Mouse (Mus musculus) mesoderm, embryonic 11.5 days (tissue): ENCODE data around the gene Celf2.

Experiments
- DNase-seq: peaks from one replicate; pipeline ENCODE4 v3.0.0-alpha.2; 2012; ENCODE audit warnings: low read depth, low spot score

The Celf2 gene

DNA sequence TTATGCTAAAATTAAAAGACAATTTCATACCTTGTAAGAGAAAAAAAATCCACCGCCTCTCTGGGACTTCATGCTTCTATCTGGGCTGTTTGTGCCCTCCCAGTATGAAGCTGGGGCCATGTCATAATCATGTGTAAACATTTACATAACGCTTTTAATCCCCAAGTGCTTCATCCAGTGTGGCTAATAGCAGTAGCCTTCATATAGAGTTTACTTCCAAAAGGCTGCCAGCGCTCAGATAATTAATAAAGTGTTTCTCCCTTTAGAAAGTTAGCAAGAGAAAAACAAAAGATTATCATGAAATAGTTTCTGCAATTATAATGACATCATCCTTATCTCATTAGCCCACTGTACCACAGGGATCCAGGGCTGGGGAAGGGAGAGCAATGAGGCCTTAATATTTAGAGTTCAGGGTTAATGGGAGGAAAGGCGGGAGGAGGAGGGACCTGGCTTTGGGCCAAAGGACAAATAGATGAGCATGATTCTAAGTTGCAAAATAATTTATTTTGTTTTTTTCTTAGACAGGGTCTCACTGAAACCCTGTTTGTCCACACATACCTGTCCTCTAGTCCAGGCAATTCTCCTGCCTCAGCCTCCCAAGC is 425.8 kb downstream of the Celf2 start:
- DNase-seq = no peak

DNA sequence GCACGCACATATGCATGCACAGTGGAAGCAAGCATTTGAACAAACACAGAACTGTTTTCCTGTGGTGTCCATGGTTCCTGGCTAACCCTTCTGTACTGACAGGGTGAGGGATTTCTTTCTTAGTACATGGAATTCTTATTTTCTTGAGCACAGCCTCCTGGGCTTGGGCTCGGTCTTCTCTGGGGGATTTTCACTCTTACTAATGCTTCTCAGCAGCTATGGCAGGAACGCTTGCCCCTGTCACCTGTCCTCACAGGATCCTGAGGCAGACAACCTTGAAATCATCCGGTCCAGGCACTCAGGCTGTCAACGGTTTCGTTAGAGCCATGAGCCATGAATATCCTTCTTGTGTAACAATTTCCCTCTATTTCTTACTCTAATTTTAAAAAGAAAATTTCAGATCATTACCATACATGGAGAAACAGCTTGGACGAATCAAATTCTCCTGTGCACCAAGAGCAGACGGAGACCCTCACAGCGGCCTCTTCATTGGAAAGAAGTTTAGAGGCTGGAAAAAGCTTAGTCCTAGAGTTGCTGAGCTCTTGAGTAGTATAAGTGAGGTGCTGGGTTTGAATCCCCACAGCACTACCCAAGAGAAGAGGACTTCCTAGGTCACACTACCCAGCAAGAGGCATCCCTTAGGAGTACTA is 426.9 kb downstream of the Celf2 start:
- DNase-seq = no peak

DNA sequence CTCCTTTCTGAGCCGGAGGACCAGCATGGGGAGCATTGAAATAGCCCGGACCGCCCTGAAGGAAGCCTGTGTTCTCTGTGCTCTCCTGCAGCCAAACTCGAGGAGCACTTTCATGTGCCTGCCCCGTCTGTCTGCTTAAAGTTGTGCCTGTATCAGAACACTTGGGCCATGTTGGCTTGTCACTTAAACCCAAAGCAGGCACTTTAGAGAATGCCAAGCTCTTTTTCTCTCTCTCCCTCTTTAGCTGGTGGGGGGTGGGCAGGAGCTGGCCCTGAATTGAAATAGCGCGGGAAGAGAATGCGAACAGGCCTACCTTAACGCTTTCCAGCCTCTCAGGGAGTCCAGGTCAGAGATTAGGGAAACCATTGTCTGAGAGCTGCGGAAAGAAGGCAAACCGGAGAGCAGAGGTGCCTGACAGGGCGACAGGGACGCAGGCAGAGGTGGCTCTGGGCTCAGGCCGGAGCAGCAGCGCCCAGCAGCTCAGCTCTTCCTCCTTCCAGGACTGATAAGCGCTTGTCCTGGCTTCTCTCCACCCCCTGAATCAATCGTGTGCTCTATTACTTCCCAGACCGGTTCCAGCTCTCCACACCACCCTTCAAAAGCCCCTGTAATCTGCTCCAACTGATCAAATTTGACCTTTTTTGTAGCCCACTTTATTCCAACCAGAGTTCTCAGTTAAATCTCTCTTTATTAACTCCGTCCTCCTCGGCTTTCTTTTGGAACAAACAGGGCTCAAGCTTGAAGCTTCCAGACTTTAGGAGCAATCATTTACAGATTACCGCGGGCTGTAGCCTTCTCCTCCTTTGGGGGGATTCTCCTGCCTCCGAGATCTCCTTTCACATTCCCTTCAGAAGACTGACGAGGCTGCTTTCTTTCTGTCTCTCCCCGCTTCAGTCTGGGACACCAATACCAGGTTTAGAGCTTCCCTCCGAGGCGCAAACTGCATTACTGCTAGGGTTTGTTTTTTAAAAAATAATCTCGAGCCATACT is 428.3 kb downstream of the Celf2 start:
- no peak for DNase-seq

DNA sequence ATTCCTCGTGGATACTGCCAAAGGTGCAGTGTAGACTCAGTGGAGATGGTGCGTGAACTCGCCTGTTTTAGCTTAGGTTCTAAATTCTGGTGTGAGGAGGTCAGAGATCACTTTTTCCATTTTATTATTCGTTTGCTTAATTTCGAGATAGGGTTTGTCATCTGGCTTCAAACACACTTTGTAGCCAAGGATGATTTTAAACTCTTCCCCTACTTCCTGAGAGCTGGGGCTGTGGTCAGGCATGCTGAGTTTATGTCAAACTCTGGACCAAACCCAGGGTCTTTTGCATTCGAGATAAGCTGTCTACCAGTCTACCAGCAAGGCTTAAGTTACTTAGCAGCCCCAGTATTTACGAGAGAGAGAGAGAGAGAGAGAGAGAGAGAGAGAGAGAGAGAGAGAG is 429.3 kb downstream of the Celf2 start:
- DNase-seq = no peak

DNA sequence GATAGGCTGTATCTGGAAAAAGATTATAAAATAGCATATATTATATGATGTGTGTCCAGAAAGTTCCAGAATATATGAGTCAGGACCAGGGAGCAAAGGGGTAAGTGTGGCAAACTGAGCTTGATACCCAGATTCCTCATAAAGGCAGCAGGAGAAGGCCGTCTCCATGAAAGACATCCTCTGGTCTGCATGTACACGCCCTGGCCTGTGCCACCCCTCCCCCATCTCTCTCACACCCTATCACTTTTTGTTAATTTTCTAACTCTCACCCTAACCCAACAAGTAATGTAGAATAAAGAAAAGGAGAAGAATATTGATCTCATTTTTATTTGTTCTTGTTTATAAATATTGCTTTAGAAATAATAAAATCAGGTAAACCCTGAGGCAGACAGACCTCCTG is 430.0 kb downstream of the Celf2 start:
- no peak for DNase-seq

DNA sequence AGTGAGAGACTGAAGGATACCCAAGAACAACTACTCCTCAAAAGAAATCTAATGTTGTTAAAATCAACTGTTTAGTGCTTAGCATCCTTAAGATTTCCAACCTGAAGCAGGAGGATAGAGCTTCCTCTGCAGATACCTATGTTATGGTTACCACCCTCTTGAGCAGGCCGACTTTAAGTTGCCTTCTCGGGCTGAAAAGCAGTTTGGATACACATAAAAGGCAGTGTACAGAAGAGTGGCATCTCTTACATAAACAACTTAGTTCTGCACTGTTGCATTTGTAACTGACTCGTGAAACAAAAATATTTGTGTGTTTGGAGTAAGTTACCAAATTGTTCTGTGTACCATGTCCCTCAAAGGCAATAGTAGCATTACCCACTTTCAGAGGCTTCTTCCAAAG is 435.6 kb downstream of the Celf2 start:
- DNase-seq = no peak

DNA sequence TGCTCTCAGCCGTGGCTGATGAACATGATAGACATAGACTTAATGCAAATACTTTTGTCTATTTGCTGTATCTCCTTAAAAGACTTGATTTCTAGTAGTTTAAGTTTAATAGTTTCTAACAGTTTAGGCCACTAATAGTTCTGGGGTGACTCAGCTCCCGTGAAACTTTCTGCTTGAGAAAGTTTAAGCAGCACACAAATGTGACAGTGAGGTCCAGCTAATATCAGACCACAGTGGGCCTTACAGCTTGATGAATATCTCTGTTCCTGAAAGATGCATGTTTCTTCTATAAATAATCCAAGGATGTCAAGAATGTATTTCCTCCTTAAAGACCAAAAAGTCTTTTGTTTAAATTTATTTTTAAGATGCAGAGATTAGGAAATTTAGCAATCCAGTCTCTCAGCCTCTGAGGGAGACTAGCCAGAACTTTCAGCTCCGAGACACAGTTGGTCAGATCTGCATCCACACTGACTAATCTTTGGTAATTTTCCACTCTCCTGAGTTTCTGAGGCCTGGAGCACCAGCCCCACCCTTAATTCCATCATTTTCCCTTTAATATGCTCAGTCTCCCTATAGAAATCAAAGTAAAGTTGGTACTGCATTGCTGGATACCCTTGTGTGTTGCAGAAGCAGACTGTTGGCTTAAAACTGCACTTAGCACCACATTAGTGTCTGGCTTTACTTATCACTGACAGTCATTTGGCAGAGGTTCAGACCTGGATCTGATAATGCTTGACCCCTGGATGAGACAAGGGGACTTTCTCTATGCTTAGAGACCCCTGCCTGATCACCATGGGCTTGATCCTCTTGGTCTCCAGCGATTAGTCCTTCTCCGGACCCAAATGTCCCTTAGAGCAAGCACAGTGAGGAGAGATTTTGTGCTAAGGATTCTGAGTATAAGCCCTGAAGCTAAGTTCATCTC is 436.8 kb downstream of the Celf2 start:
- DNase-seq = no peak

DNA sequence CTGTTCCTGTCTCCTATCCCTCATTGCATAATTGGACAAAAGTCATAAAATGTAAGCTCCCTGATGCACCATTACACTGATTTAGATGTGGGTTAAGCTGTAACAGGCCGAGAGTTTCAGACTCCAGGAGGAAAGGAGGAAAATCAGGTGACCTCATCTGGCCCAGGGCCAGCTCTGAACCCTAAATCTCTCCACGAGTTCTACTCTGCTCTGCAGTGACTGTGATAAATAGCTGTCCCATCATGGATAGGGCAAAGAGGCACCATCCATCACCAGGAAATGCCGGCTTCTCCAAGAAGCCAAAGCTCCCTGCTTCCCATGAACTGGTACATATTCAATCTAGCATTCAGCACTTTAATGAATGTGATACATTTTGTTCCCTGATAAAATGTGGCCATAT is 439.9 kb downstream of the Celf2 start:
- peak; percentile 84 for DNase-seq

DNA sequence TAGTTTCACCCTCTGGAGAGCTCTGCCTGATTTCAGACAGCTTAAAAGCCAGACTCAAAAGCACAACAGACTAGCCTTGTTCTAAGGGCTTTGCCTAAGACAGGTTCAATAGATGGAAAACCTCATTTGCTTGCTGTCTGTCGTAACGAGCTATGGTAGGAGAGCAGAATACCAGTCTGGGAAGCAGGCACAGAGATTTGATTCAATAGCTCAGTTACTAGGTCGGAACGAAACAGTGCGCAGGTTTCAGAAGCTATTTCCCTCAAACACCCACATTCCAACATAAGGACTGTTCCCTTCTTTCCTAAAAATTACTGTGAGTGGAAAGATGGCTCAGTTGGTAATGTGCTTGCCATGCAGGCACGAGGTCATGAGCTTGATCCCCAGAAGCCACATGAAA is 441.1 kb downstream of the Celf2 start:
- no peak for DNase-seq

DNA sequence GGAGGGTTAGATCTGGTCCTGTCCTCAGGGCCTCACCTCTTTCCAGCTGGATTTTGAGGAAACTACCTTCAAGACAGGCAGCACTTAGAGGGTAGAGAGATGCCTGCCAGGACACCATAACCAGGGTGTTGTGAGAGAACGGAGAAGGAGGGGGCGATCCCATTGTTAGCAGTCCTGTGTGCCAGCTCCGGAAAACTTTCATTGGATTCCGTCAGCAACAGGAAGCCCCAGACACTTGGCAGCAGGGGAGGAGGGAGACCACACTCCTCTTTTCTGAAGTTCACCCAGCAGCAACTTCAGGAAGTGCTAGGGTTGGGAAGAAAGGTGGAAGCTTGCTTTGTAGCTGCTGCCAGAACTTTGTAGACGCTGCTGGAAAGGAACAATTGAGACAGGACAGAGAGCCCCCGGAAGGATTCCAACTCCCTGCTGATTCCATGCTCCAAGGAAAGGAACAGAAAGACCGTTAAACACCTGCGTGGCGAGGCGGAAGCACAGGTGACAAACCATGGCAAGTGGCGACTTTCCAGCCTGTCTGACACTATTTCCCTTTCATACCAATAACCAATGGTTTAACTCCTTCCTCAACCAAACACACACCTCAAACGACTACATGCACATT is 445.7 kb downstream of the Celf2 start:
- DNase-seq = no peak

DNA sequence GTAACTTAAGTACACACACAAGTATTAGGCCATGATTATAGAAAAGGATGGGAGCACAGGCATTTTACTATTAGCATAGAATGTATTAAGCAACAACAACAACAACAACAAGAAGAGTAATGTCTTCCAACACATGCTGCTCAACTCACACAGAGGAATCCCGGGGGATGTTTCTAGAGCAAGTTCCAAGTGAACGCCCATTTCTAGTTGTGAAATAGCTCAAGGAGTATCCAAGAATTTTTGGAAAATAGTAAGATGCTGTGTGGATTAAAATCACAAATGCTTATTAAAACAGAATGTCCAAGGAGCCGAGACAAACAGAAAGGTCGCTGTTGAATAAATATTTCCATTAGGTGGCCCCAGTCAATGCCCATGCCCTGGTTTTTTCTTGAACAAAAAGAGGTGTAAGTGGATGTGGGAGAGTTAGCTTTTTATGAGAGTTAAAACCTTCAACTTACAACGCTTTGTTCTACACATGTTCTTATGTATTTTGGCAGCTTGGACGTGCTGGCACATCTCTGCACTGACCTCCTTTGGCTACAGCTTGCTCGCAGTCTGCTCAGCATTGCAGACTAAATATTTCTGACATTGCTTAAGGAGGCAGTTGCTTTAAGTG is 448.8 kb downstream of the Celf2 start:
- DNase-seq = no peak

DNA sequence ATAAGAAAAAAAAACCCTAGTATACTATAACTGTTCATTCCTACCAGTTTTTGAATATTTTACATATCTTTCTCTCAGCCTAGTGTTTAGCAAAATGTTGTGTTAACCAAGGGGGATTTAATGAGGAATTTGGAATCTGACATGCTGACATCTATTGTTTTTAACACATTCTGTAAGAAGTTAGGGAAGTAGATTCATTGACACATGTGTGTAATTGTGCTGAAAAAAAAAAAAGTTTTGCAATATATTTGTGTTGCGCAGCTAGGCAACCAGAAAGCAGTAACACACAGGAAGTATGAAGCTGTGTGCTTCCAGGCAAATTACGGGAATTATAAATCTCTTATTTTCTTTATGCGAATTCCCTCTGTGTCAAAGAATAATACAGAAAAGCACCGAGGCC is 453.0 kb downstream of the Celf2 start:
- DNase-seq = no peak

DNA sequence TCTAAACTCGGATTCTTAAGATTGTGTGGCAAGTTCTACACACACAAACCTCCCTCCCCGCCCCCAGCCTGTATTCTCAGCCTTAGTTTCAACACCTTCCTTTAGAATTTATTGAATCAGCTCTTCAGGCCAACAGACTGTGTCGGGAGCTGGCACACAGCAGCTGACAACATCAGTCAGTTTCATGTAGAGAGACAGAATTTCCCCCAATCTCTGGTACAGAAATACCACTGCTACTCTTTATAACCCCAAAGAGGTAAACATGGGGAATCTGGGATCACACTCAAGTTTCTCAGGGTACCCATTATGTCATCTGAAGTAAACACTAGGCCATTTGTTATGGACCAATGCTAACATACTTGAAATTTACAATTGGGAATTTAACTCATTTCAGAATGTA is 453.4 kb downstream of the Celf2 start:
- no peak for DNase-seq

DNA sequence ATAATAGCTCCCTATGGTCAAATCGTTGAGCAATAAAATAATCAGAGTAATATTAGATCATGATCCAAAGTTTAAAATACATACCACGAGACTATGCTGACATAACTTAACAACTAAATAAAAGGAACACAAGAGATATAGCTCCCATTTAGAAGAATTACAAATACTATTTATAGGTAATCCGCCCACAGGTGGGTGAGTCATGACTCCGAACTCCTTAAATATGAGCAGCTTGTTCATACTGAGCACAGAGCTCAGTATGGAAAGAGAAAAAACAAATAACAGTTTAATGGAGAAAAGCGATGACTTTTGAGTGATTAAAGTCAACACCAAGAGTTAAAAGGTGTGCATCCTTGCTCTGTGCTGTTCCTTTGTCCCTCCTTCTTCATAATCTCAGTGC is 458.3 kb downstream of the Celf2 start:
- no peak for DNase-seq

DNA sequence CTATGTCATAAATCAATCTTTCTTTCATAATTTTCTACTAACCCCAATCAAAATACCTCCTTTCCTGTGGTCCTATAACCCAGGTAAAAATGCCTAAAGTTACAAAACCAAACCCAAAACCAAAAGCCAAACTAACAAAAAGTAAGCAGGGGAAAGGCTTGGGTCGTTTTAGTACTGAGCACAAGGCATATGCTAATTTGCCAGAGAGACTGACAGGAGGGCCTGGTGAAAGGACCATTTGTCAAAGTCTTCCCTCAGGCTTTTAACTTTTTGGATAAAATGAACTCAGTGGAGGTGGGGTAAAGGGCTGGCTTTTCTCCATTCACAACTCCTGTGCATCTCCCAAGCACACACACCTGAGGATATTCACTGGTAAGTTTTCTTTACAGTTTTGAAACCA is 463.2 kb downstream of the Celf2 start:
- no peak for DNase-seq

DNA sequence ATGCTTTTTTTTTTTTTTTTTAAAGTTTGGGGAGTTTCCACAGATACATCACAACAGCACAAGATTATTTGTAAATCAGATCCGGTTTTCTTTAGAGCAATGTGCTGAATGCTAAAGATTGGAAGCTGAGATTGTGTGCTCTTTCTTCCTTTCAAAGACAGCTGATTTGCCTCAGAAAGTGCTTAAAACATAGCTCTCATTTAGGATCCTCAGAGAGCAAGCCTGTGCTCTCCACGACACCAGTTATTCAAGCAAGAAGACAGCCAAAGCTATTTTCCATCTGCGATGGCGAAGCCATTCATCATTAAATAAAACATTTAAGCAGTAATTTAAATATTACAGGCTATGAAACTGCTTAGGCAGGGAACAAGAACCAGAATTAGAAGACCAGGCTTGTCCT is 463.8 kb downstream of the Celf2 start:
- no peak for DNase-seq

DNA sequence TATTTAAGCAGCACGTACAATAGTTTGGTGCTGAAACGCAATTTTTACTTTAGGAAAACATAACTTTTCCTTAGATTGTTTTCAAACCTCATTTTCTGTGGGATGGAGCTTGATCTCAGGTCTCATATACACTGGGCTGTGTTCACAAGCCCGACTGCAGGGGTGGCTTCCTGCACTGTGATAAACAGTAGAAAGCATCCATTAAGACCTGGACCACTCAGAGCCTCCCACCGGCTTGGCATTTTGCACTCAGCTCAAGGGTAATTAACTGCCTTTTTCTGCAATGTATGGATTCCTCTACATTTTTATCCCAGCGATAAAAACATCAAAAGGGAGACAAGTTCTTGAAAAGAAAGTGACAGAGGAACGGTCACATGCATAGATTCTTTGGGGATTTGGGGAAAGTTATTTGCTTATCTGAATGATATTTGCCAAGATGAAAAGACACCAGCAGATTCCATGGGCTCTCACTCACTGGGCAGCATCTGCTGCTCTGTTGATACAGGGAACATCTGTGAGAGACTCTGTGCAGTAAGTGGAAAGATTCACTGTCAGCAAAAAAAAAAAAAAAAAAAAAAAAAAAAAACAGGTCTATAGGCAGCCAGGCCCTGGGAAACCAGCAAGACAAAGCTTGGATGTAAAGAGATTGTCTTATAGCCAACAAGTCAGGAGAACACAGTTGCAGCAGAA is 465.4 kb downstream of the Celf2 start:
- DNase-seq = no peak

DNA sequence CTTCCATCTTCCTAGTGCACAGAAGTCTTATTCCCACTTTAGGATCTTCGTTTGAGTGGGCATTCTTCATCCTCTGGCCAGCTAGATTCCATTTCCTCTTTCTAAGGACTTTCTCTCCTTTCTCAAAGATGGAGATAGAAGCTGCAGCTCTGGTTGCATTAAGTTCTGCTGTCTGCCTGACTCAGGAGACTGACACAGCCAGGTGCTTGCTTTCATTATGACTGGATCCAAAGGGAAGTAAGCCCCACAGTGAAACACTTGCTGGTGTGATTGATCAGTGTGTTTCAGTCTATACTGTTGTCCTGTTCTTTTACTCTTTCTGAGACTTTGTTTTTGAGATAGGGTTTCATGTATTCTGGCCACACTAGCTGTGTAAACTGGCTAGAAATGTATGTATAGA is 468.4 kb downstream of the Celf2 start:
- no peak for DNase-seq

DNA sequence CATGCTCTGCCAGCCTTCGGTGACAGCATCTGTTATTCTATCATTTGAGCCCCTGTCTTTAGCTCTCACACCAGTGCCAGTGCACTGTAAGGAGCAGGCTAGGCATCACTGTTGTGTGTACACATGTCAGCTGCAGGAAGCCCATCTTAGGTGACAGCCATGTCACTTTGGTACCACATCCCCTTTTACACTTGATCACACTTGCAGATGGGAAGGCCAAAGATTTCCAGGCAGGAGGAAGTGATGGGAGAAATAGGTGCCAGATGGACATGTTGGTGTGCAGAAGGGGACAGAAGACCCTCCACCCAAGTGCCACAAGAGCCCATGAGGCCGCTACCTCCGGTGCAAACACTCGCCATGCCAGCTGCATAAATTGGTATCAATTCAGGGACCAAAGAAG is 470.4 kb downstream of the Celf2 start:
- DNase-seq = no peak

DNA sequence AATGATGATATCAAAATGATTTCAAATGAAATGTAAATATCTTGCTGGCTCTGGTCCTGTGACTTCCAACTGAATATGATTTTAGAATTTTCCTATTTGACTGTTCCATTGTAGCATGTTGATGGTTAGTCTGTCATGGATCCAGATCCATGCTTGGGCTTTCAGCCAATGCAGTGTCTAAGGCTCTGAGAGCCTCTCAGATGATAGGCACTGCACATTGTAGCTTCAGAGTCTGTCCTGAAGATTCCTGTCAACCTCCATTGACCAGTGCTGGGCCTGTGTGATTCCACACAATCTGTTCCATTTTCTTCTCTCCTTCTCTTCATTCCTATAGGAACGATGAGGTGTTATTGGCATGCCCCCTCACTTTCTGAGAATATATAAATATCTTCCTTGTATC is 478.0 kb downstream of the Celf2 start:
- DNase-seq = no peak
